Mouse (Mus musculus) hindlimb bud, embryonic 11.5 days (tissue): Measurements from ENCODE around the gene Rrp1b.
"Not testable (repeated sequence)": the region's sequence is repeated elsewhere in the genome, so short reads cannot be mapped to it uniquely, and the experiment has no call there.

ENCODE experiments used
- DNase-seq: peaks from one replicate; pipeline ENCODE4 v3.0.0-alpha.2; 2012; ENCODE audit warnings: low read depth, low spot score; ENCODE audit errors: extremely low spot score

Gene Rrp1b

GRCm38 (mm10) chr17:32028301-32028700 is 7.6 kb upstream of the Rrp1b start:
- DNase-seq = no peak

- DNase-seq = no peak
Measured at GRCm38 (mm10) chr17:32031684-32032083, 4.2 kb upstream of the Rrp1b start.

- no peak for DNase-seq
Measured at GRCm38 (mm10) chr17:32034322-32034721, 1.6 kb upstream of the Rrp1b start.

- no peak for DNase-seq
Measured at GRCm38 (mm10) chr17:32036509-32037438, 874 bp downstream of the Rrp1b start.

- no peak for DNase-seq
Measured at GRCm38 (mm10) chr17:32040263-32040662, 4.4 kb downstream of the Rrp1b start.

GRCm38 (mm10) chr17:32046541-32046940 is 10.6 kb downstream of the Rrp1b start:
- DNase-seq = no peak

GRCm38 (mm10) chr17:32048351-32048750 is 12.5 kb downstream of the Rrp1b start:
- DNase-seq = no peak

GRCm38 (mm10) chr17:32049914-32050313 is 14.0 kb downstream of the Rrp1b start:
- no peak for DNase-seq

- DNase-seq = no peak
Measured at GRCm38 (mm10) chr17:32050609-32051008, 14.7 kb downstream of the Rrp1b start.

GRCm38 (mm10) chr17:32052237-32053080 is 16.6 kb downstream of the Rrp1b start:
- DNase-seq = no peak

GRCm38 (mm10) chr17:32053677-32054076 is 17.8 kb downstream of the Rrp1b start:
- DNase-seq = no peak

GRCm38 (mm10) chr17:32057843-32058242 is 21.9 kb downstream of the Rrp1b start:
- DNase-seq = no peak

- DNase-seq = no peak
Measured at GRCm38 (mm10) chr17:32059084-32059483, 23.2 kb downstream of the Rrp1b start.

GRCm38 (mm10) chr17:32061219-32061618 is 25.3 kb downstream of the Rrp1b start:
- DNase-seq = no peak

- no peak for DNase-seq
Measured at GRCm38 (mm10) chr17:32063654-32064053, 27.8 kb downstream of the Rrp1b start.

- not testable (repeated sequence) for DNase-seq
Measured at GRCm38 (mm10) chr17:32064762-32065161, 28.9 kb downstream of the Rrp1b start.

- no peak for DNase-seq
Measured at GRCm38 (mm10) chr17:32067541-32067940, 31.6 kb downstream of the Rrp1b start.

GRCm38 (mm10) chr17:32068381-32068780 is 32.5 kb downstream of the Rrp1b start:
- DNase-seq = no peak

GRCm38 (mm10) chr17:32068810-32069209 is 32.9 kb downstream of the Rrp1b start:
- DNase-seq = no peak

- DNase-seq = peak; percentile 26
Measured at GRCm38 (mm10) chr17:32073359-32073758, 37.5 kb downstream of the Rrp1b start.

- DNase-seq = no peak
Measured at GRCm38 (mm10) chr17:32074658-32075057, 38.8 kb downstream of the Rrp1b start.

GRCm38 (mm10) chr17:32075164-32075563 is 39.3 kb downstream of the Rrp1b start:
- DNase-seq = no peak
